Mouse (Mus musculus) neural tube, embryonic 11.5 days (tissue): ENCODE measurements around the gene Gclc. TPM values are rescaled to one million over a fixed set of nuclear protein-coding genes. Genes with fewer than 3 reads are reported as not detected.

Experiments
- ATAC-seq: fragments of 200-750 bp; cut with Nextera tagmentation; 2 replicates; pipeline ENCODE4 v1.8.0; 2017; ENCODE audit warnings: moderate number of reproducible peaks, mild to moderate bottlenecking, moderate TSS enrichment, moderate library complexity; ENCODE audit not compliant: insufficient read depth, low FRiP score, low TSS enrichment
- DNase-seq: peaks from one replicate; pipeline ENCODE4 v3.0.0-alpha.2; 2015; ENCODE audit warnings: low spot score
- H3K27ac ChIP-seq: fragments of 300-500 bp; sonication (generic); 2 replicates; pipeline ENCODE4 v1.5.1; 2014; ENCODE audit warnings: low read depth, mild to moderate bottlenecking, low read length
- H3K27me3 ChIP-seq: fragments of 300-500 bp; sonication (generic); 2 replicates; pipeline ENCODE4 v1.6.1; 2014; ENCODE audit warnings: mild to moderate bottlenecking, low read length, mixed read lengths; ENCODE audit not compliant: control insufficient read depth, insufficient read depth
- H3K36me3 ChIP-seq: fragments of 300-500 bp; sonication (generic); 2 replicates; pipeline ENCODE4 v1.6.1; 2014; ENCODE audit warnings: mild to moderate bottlenecking, low read length, moderate library complexity, mixed read lengths; ENCODE audit not compliant: control insufficient read depth, insufficient read depth
- H3K4me1 ChIP-seq: fragments of 300-500 bp; sonication (generic); 2 replicates; pipeline ENCODE4 v1.6.1; 2014; ENCODE audit warnings: low read length, mixed read lengths; ENCODE audit not compliant: control insufficient read depth, insufficient read depth
- H3K4me2 ChIP-seq: fragments of 300-500 bp; sonication (generic); 2 replicates; pipeline ENCODE4 v1.6.1; 2014; ENCODE audit warnings: low read depth, mild to moderate bottlenecking, moderate library complexity
- H3K4me3 ChIP-seq: fragments of 300-500 bp; sonication (generic); 2 replicates; pipeline ENCODE4 v1.5.1; 2014; ENCODE audit warnings: low read depth, low read length
- H3K9ac ChIP-seq: fragments of 300-500 bp; sonication (generic); 2 replicates; pipeline ENCODE4 v1.6.1; 2014; ENCODE audit warnings: mild to moderate bottlenecking, low read length
- H3K9me3 ChIP-seq: fragments of 300-500 bp; sonication (generic); 2 replicates; pipeline ENCODE4 v1.6.1; 2016; ENCODE audit warnings: low read length; ENCODE audit not compliant: control insufficient read depth
- WGBS: fragments of 180-500 bp; shearing (Covaris S2); extraction: QIAGEN DNeasy Blood & Tissue Kit; methylation state at CpG from one replicate; pipeline ENCODE4 v1.1.7; 2014; 5-methylcytosine and 5-hydroxymethylcytosine counted together
- polyA plus RNA-seq: library from polyadenylated mRNA; unstranded; fragments of >200 nt; fragmentation: Nextera tagmentation; extraction: Ambion mirVana; gene quantifications from 2 replicates; pipeline ENCODE4 v1.2.1, GENCODE M21; 2014

The Gclc gene
- polyA plus RNA-seq, 1 experiment from 2014 or later: 20.4 TPM

DNA sequence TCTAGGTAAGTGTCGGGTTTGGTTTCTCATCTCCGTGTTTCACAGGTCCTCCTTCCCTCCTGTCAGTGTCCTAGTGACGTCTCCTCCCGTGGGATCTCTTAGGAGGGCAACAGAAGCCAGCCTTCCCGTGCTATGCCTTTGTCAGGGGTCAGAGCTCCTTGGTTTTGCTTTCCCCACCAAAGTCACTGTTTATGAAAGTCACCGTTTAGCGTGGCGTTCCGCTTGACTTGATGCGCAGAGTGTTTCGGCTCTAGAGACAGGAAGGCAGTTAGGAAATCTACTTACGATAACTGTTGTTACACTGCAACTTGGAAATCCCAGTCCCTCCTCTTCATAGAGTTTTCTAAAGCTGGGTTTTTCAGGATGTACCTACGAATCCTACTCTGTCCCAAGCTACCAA is 28.7 kb downstream of the Gclc start:
- H3K27ac ChIP-seq: no peak overlapping the region
- no peaks in the 10 kb centered on the region for H3K9me3 ChIP-seq
- DNase-seq (no peak), ATAC-seq (no peak)
- H3K4me1 ChIP-seq: no peaks in the 10 kb centered on the region
- H3K27me3 ChIP-seq: no peaks in the 10 kb centered on the region
- H3K4me3 ChIP-seq: no peak overlapping the region
- no peak overlapping the region for H3K4me2 ChIP-seq
- peaks cover 5% of the 10 kb centered on the region; the same call in 1 of the 2 replicates for H3K36me3 ChIP-seq
- 85% methylated on average over 13 of the region's 13 CpGs for WGBS
- no peak overlapping the region for H3K9ac ChIP-seq

DNA sequence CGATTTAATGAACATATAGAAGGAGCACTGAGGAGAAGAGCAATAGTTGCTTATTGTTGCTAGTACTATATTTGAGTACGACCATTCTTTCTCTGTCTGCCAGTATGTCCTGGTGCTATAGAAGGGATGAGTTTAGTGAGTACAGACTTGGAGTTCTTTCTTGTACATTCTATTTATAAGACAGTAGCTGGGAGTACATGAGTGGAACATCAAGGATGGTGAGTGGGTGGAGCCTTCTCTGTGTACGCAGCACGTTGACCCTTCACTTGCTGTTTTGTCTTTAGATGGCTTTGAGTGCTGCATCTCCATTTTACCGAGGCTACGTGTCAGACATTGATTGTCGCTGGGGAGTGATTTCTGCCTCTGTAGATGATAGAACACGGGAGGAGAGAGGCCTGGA is 31.1 kb downstream of the Gclc start:
- 95% methylated on average over 8 of the region's 8 CpGs for WGBS
- Histone ChIP-seq H3K4me3 (no peak overlapping the region), H3K27ac (no peak overlapping the region), H3K9ac (no peak overlapping the region), H3K4me1 (no peaks in the 10 kb centered on the region), H3K9me3 (no peaks in the 10 kb centered on the region), H3K27me3 (no peaks in the 10 kb centered on the region), H3K4me2 (no peak overlapping the region), H3K36me3 (peaks cover 5% of the 10 kb centered on the region; the same call in 1 of the 2 replicates)
- no peak for ATAC-seq
- no peak for DNase-seq

DNA sequence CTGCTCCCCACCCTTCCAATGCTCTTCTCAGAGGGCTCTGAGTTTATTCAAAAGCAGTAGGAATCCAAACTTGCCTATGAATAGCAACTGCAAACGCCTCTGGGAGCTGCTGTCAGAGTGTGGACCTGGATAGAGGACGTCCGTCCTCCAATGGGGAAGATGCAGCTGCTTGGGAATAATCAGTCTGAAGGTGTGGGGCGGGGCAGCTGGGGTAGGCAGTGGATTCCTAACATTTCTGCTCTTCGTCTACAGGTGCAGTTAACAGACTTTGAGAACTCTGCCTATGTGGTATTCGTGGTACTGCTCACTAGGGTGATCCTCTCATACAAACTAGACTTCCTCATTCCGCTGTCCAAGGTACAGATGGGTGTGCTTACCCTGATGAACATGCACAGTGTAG is 33.6 kb downstream of the Gclc start:
- Histone ChIP-seq H3K9ac (no peak overlapping the region), H3K36me3 (peaks cover 8% of the 10 kb centered on the region), H3K27ac (no peak overlapping the region), H3K9me3 (no peaks in the 10 kb centered on the region), H3K4me2 (no peak overlapping the region), H3K4me3 (no peak overlapping the region), H3K4me1 (no peaks in the 10 kb centered on the region), H3K27me3 (no peaks in the 10 kb centered on the region)
- ATAC-seq (no peak), DNase-seq (no peak)
- 93% methylated on average over 7 of the region's 7 CpGs for WGBS

DNA sequence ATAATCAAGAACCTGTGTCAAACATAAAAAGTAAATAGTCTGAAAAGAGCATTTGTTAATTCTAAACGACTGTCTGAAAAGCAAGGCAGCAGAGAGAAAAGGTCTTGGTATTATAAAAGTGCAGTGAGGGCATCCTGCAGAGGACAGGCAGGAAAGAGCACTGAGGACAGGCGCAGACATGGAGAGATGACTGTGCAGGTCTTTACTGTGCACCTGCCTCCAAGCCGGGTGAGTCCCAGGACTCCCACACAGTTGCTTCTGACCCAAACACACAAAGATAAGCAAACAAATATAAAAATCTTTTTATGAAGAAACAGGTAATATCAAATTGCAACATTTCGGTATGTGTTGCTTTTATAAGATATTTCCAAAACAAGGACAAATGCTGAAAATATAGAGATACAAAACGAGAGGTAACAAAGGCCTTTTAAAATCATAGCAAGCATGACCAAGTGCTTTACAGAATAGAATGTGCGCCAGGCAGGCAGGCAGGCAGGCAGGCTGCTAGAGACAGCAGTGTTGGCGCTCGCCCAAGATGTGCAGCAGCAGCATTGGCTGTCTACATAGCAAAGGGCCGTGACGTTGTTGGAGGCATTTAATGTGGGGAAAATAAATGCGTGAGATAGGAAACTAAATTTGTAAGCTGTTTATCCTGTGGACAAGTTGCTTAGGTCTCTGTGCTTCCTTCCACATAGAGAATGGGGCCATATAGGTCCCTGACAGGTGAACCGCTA is 35.4 kb downstream of the Gclc start:
- Histone ChIP-seq H3K9ac (no peak overlapping the region), H3K27ac (no peak overlapping the region), H3K27me3 (no peaks in the 10 kb centered on the region), H3K9me3 (no peaks in the 10 kb centered on the region), H3K4me3 (no peak overlapping the region), H3K4me1 (no peaks in the 10 kb centered on the region), H3K36me3 (peaks cover 10% of the 10 kb centered on the region), H3K4me2 (no peak overlapping the region)
- DNase-seq (no peak), ATAC-seq (0 out of 2 replicates have a peak, but pooled peaks have one; percentile 53)
- 89% methylated on average over 12 of the region's 12 CpGs for WGBS

DNA sequence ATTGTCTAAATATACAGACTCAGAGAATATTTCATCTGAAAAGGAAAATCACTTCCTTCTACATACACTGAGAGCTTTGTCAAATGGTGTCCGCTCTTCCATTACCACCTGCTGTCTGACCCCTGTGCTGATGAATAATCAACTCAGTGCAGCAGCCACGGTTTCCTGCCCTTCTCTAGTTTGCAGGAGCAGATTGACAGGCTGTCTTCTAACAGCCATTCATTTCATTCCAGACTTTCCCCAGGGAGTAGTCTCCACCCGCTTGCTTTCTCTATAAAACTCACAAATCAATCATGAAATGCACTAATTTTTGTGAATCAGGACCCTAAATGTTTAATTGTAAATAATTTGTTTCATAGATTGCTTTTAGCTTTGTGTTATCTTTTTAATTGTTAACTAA is 39.5 kb downstream of the Gclc start:
- H3K36me3 ChIP-seq: peaks cover 6% of the 10 kb centered on the region
- H3K9me3 ChIP-seq: no peaks in the 10 kb centered on the region
- DNase-seq: no peak
- ATAC-seq: no peak
- no peak overlapping the region for H3K9ac ChIP-seq
- H3K27me3 ChIP-seq: no peaks in the 10 kb centered on the region
- H3K4me3 ChIP-seq: no peak overlapping the region
- no peak overlapping the region for H3K4me2 ChIP-seq
- 64% methylated on average over 3 of the region's 3 CpGs for WGBS
- H3K4me1 ChIP-seq: no peaks in the 10 kb centered on the region
- H3K27ac ChIP-seq: no peak overlapping the region

DNA sequence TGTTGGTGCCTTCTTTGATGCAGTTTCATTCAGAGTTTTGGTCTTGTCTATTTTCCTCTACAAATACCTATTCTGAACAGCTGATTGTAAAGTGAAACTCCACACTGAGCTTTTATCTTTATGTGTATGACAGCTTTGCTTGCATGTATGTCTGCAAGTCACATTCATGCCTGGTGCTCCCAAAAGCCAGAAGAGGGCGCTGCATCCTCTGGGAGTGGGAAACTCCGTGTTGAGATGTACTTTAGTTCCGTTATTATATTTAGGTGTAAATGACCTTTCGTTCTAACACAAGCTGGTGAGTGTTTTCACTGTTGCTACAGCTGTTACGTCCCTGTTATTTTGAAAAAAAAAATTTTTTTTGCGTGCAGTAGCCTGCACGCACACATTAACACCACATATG is 48.1 kb downstream of the Gclc start:
- 60% methylated on average over 7 of the region's 7 CpGs for WGBS
- H3K4me2 ChIP-seq: no peak overlapping the region
- no peaks in the 10 kb centered on the region for H3K36me3 ChIP-seq
- H3K9ac ChIP-seq: no peak overlapping the region
- H3K4me1 ChIP-seq: no peaks in the 10 kb centered on the region
- H3K27ac ChIP-seq: no peak overlapping the region
- ATAC-seq (no peak), DNase-seq (peak; percentile 30)
- no peak overlapping the region for H3K4me3 ChIP-seq
- no peaks in the 10 kb centered on the region for H3K27me3 ChIP-seq
- no peaks in the 10 kb centered on the region for H3K9me3 ChIP-seq

DNA sequence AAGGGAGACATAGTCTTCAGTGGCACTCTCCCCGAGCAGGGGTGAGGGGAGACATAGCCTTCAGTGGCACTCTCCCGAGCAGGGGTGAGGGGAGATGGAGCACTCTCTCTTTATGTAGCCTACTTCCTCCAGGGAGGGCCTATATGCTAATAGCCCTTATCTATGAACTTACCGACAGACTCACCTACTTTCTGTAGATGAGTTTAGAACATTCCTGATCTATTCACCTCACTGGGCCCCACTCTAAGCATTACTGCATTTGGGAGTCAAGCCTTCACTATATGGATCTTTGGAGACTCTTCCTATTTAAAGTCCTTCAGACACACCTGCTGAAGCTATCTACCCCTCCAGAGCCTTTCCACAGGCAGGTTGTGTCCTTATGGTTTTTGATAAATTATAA is 52.1 kb downstream of the Gclc start:
- ATAC-seq (peak; percentile 37), DNase-seq (no peak)
- 54% methylated on average over 3 of the region's 3 CpGs for WGBS
- Histone ChIP-seq H3K27ac (no peak overlapping the region), H3K27me3 (no peaks in the 10 kb centered on the region), H3K9me3 (no peaks in the 10 kb centered on the region), H3K4me1 (no peaks in the 10 kb centered on the region), H3K4me2 (peak overlapping the region; percentile 25), H3K4me3 (no peak overlapping the region), H3K9ac (peak overlapping the region; percentile 42), H3K36me3 (no peaks in the 10 kb centered on the region)

DNA sequence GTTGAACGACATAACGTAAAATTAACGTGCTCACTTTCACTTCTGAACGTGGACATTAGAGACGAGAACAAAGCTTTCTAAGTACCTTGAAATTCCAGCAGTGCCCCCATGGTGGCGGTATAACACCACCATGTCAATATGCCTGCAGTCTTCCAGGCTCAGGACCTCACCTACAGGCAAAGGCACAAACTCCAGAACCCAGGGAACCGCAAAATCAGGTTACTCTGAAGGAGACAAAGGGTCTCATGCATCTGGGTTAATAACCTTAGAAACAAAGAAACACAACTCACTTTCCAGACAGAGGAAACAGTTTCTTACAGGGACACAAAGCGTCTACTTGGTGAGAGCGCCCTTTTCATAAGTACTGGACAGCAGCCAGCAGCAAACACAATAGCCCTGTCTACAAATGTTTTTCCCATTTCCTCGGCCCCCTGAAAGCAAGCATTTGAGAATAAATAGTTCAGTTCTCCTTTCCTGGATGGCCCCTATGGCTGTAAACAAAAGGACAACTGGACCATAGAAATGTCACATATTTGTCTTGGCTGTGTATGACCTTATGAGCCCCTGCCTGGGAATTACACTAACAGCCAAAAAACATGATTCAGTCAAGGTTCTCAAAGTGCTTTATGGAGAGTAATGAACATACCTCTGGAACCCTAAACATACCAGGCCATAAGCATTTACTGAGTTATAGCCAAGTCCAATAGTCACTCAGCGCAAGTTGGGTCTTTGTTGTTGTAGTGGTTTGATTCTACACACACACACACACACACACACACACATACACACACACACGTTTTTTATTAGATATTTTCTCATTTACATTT is 52.7 kb downstream of the Gclc start:
- Histone ChIP-seq H3K4me1 (no peaks in the 10 kb centered on the region), H3K27ac (no peak overlapping the region), H3K9me3 (no peaks in the 10 kb centered on the region), H3K4me2 (peak overlapping the region; percentile 25), H3K27me3 (no peaks in the 10 kb centered on the region), H3K36me3 (no peaks in the 10 kb centered on the region), H3K9ac (peak overlapping the region; percentile 42), H3K4me3 (no peak overlapping the region)
- peak; percentile 85 for ATAC-seq
- WGBS: 28% methylated on average over 12 of the region's 12 CpGs
- peak; percentile 87 for DNase-seq

DNA sequence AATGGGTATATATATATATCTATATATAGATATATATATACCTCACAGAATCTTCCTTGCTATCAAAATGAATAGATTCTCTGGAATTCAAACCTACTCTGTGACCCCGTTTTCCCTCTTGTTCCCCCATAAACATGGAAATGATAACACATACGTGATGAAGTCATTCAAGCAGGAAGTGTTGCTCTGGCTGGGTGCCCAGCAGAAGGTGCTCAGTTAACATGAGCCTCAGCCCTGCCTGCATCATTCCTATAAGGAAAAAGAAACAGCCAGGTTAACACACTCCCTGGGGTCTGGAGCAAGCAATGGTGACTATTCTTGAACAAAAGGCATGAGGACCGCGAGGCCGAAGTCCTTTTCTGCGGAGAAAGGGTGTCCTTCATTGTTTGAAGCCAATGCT is 54.1 kb downstream of the Gclc start:
- H3K4me1 ChIP-seq: no peaks in the 10 kb centered on the region
- no peak for DNase-seq
- H3K4me2 ChIP-seq: no peak overlapping the region
- H3K27ac ChIP-seq: no peak overlapping the region
- H3K9me3 ChIP-seq: no peaks in the 10 kb centered on the region
- no peak overlapping the region for H3K4me3 ChIP-seq
- H3K36me3 ChIP-seq: no peaks in the 10 kb centered on the region
- no peaks in the 10 kb centered on the region for H3K27me3 ChIP-seq
- no peak for ATAC-seq
- H3K9ac ChIP-seq: no peak overlapping the region
- 92% methylated on average over 6 of the region's 6 CpGs for WGBS
